Comparison of ENCODE assay signal across 14 mouse cellular contexts in genomic region chr17:83764538-83764937, GRCm38 (mm10).
"Had no signal": no experiment of that assay in that cellular context is flagged by ENCODE, and none has a peak within 500 bp of the region (broad histone marks: within the 10 kb centered on the region; RNA-seq: fewer than 3 reads in every experiment).

No protein-coding gene starts in this region.

- ATAC-seq: intestine, embryonic 16.5 days; midbrain, embryonic 15.5 days had no signal

- DNase-seq: kidney, adult 18-20 months; kidney, postnatal 14 days; kidney, postnatal 4 days; left cerebral cortex, postnatal 4 days; lung, adult 18-20 months; lung, postnatal 10 days; lung, postnatal 36 days; right cerebral cortex, adult 18-20 months; right cerebral cortex, postnatal 14 days; right cerebral cortex, postnatal 4 days; thymus, adult 2 months; thymus, postnatal 14 days had no signal
